In the genomic region with DNA sequence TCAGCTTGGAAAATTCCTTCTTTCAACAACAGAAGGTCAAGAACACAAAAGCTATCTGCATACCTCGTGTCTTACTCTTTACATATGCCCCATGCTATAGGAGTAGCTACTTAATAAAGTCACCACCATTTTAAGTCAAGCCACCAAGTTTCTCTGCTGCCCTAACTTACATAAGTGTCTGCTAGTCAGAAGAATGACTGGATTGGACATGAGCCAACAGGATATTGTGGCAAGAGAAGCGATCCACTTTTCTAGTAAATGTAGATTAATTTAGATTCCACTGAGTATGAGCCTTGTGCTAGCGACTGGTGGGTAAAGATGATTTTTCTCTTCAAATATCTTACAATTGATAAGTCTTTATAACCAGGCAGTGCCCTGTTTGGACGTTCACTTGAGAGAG, we compare ENCODE assay signal across 24 mouse cellular contexts. TPM values are rescaled to one million over a fixed set of nuclear protein-coding genes. Genes with fewer than 3 reads are reported as not detected.
A peak's percentile ranks its signal among the peaks of the same experiment; 100 is the strongest.
DNase-seq lines count a peak whose midpoint lies in the region; TF ChIP-seq lines count a peak whose summit lies in the region.
"Had no signal": no experiment of that assay in that cellular context is flagged by ENCODE, and none has a peak within 500 bp of the region (broad histone marks: within the 10 kb centered on the region; RNA-seq: fewer than 3 reads in every experiment).

No protein-coding gene starts in this region.

- H3K4me1 ChIP-seq in MEL (ENCODE audit: control insufficient read depth in 1 of 2, insufficient read depth in 2 of 2, low read length in 2 of 2) = no peaks in the 10 kb centered on the region
- H3K4me1 ChIP-seq: embryonic facial prominence, embryonic 12.5 days; forebrain, embryonic 15.5 days; intestine, embryonic 15.5 days had no signal

- no peaks in the 10 kb centered on the region; a peak in 2 of 4 replicates for H3K27me3 ChIP-seq in MEL (ENCODE audit: control insufficient read depth in 1 of 2, insufficient read depth in 2 of 2, low read length in 2 of 2)
- H3K27me3 ChIP-seq: embryonic facial prominence, embryonic 12.5 days; forebrain, embryonic 15.5 days; intestine, embryonic 15.5 days had no signal

- no peaks in the 10 kb centered on the region for H3K36me3 ChIP-seq in MEL (ENCODE audit: control insufficient read depth in 1 of 2, insufficient read depth in 2 of 2, low read length in 2 of 2)
- H3K36me3 ChIP-seq: embryonic facial prominence, embryonic 12.5 days; forebrain, embryonic 15.5 days; G1E; heart, embryonic 10.5 days; hindbrain, embryonic 10.5 days; intestine, embryonic 15.5 days had no signal

- TF ChIP-seq EP300 in MEL (IDR thresholded peaks at IDR 0.05; ENCODE audit: low read depth in 1 of 2, low read length in 2 of 2) = no peak

- DNase-seq in lung, postnatal 36 days = peak; percentile 18
- no peak for DNase-seq in lung, postnatal 14 days
- peak; percentile 29 for DNase-seq in MEL (ENCODE audit: low read depth, low spot score)
- DNase-seq in adipocyte (ENCODE audit: low spot score) = peak; percentile 34
- no peak for DNase-seq in layer of hippocampus, adult 8-10 months (ENCODE audit: low spot score in 2 of 2)
- no peak for DNase-seq in retina, embryonic 14.5 days (ENCODE audit: low spot score)
- DNase-seq: adrenal gland, postnatal 14 days; cerebellum, adult 11-12 months; cerebellum, adult 9-10 months; cerebellum, postnatal 25 days; gastrocnemius, postnatal 10 days; heart, adult 18-20 months; heart, postnatal 14 days had no signal

- no peaks in the 10 kb centered on the region for H3K9me3 ChIP-seq in MEL (replicated peaks; ENCODE audit: insufficient read depth, low read length)
- H3K9me3 ChIP-seq: embryonic facial prominence, embryonic 12.5 days; forebrain, embryonic 15.5 days; G1E; heart, embryonic 10.5 days; hindbrain, embryonic 10.5 days; intestine, embryonic 15.5 days had no signal

- no peak overlapping the region for H3K9ac ChIP-seq in MEL (ENCODE audit: control insufficient read depth, low read depth, low read length, poor library complexity, severe bottlenecking)
- H3K9ac ChIP-seq: embryonic facial prominence, embryonic 12.5 days; forebrain, embryonic 15.5 days; hindbrain, embryonic 14.5 days; intestine, embryonic 15.5 days had no signal

- TF ChIP-seq RAD21 in MEL (IDR thresholded peaks at IDR 0.05; ENCODE audit: low read depth, low read length) = no peak

- TF ChIP-seq CTCF in MEL (IDR thresholded peaks at IDR 0.05 in 2 of 3, conservative IDR thresholded peaks at IDR 0.05 in 1 of 3; ENCODE audit: control insufficient read depth in 1 of 3, insufficient read depth in 1 of 3, low read depth in 2 of 3, low read length in 3 of 3, poor library complexity in 1 of 3, severe bottlenecking in 1 of 3) = no peak

- no peak for TF ChIP-seq POLR2A in MEL (IDR thresholded peaks at IDR 0.05; ENCODE audit: control insufficient read depth in 1 of 2, insufficient read depth in 1 of 2, low read depth in 1 of 2, low read length in 2 of 2, poor library complexity in 1 of 2)

- H3K79me2 ChIP-seq in MEL (ENCODE audit: control insufficient read depth, insufficient read depth, low read length, poor library complexity) = no peaks in the 10 kb centered on the region

- no peak overlapping the region for H3K27ac ChIP-seq in MEL (ENCODE audit: control insufficient read depth, low read depth, low read length)
- H3K27ac ChIP-seq: embryonic facial prominence, embryonic 12.5 days; forebrain, embryonic 15.5 days; heart, embryonic 10.5 days; hindbrain, embryonic 10.5 days; hindbrain, embryonic 14.5 days; intestine, embryonic 15.5 days had no signal

- no peak overlapping the region for H3K4me3 ChIP-seq in MEL (ENCODE audit: control insufficient read depth in 1 of 2, insufficient read depth in 1 of 2, low read depth in 2 of 2, low read length in 2 of 2)
- H3K4me3 ChIP-seq: embryonic facial prominence, embryonic 12.5 days; forebrain, embryonic 15.5 days; heart, embryonic 10.5 days; hindbrain, embryonic 10.5 days; intestine, embryonic 15.5 days had no signal

TF ChIP-seq in MEL, 35 proteins besides CTCF, POLR2A, EP300 and RAD21:
- TF ChIP-seq NRF1 (IDR thresholded peaks at IDR 0.05; ENCODE audit: insufficient read depth, low read depth, low read length, poor library complexity, severe bottlenecking) (no peak), MYB (IDR thresholded peaks at IDR 0.05; ENCODE audit: low read depth, low read length) (no peak), POLR2AphosphoS2 (IDR thresholded peaks at IDR 0.05; ENCODE audit: low read length) (no peak), GABPA (IDR thresholded peaks at IDR 0.05; ENCODE audit: low read depth, low read length) (no peak), GATA1 (IDR thresholded peaks at IDR 0.05; ENCODE audit: low read depth, low read length) (no peak), TBP (IDR thresholded peaks at IDR 0.05; ENCODE audit: low read depth, low read length) (no peak), ELF1 (IDR thresholded peaks at IDR 0.05; ENCODE audit: low read depth, low read length) (no peak), MAX (IDR thresholded peaks at IDR 0.05; ENCODE audit: low read length) (no peak), JUND (IDR thresholded peaks at IDR 0.05; ENCODE audit: low read depth, low read length) (no peak), MAZ (IDR thresholded peaks at IDR 0.05; ENCODE audit: low read depth, low read length) (no peak), MXI1 (IDR thresholded peaks at IDR 0.05; ENCODE audit: low read depth, low read length) (no peak), MYC (IDR thresholded peaks at IDR 0.05; ENCODE audit: low read depth, low read length) (no peak)

RNA-seq across cellular contexts. Expression of gene Atg4a-ps, which starts 12.0 kb away (rescaled TPM):
- total RNA-seq in MEL (2012; rRNA removed) = 0.36 and 0.81 TPM in 2 replicates
- polyA plus RNA-seq in MEL (2012; ENCODE audit: insufficient read depth in 1 of 2, insufficient read length in 2 of 2, low read depth in 1 of 2, low replicate concordance in 2 of 2, missing spikeins in 1 of 2) = 1 to 10 TPM in 1 of 2 experiments, not detected in 1; 3.4 TPM
- total RNA-seq in layer of hippocampus, adult 8-10 months (2022) = 1 to 10 TPM in 1 of 4 experiments, under 1 TPM in 1, not detected in 2; 0.52 to 1.1 TPM
- polyA plus RNA-seq: forebrain, embryonic 11.5 days; forebrain, embryonic 15.5 days; G1E; heart, embryonic 14.5 days; intestine, embryonic 15.5 days had no signal

RNA-seq across cellular contexts. Expression of gene Syt6, which starts 58.8 kb away (rescaled TPM):
- total RNA-seq in MEL (2012; rRNA removed) = 0.04 TPM in 1 of 2 replicates, not detected in the other
- polyA plus RNA-seq in MEL (2012; ENCODE audit: insufficient read depth in 1 of 2, insufficient read length in 2 of 2, low read depth in 1 of 2, low replicate concordance in 2 of 2, missing spikeins in 1 of 2) = not detected
- total RNA-seq in layer of hippocampus, adult 8-10 months (2022) = 1 to 10 TPM; 5.9 to 7.6 (median 6.6) TPM
- total RNA-seq: adrenal gland, adult 18-20 months; adrenal gland, postnatal 14 days; gastrocnemius, postnatal 4 days; heart, adult 18-20 months; heart, postnatal 14 days had no signal
- polyA plus RNA-seq: G1E had no signal

Comparison
In these comparisons a context has a peak if more than half of its experiments do, and no peak if none do; other contexts are left out.
1. DNase-seq: peak in lung, postnatal 36 days (single experiment), MEL (single experiment) and adipocyte (single experiment); none in lung, postnatal 14 days (single experiment), layer of hippocampus, adult 8-10 months (0 of 2) and retina, embryonic 14.5 days (single experiment).